Mouse (Mus musculus): ENCODE data around the gene Etv6. TPM values are rescaled to one million over a fixed set of nuclear protein-coding genes. Genes with fewer than 3 reads are reported as not detected.

Etv6 gene
- polyA plus RNA-seq, 1 experiment: 23.4 TPM

GRCm38 (mm10) chr6:134083428-134083827 is 47.9 kb downstream of the Etv6 start:
- TF ChIP-seq CTCF (IDR thresholded peaks at IDR 0.05; ENCODE audit: low read depth, low read length) (no peak), POLR2A (IDR thresholded peaks at IDR 0.05; ENCODE audit: borderline replicate concordance, low read depth, low read length) (no peak)
- H3K4me3 ChIP-seq (ENCODE audit: insufficient read depth, low read length): no peak overlapping the region
- H3K4me1 ChIP-seq (ENCODE audit: control insufficient read depth, insufficient read depth, low read length): peaks cover 16% of the 10 kb centered on the region
- no peak overlapping the region for H3K27ac ChIP-seq (ENCODE audit: insufficient read depth, low read depth, low read length)

DNA sequence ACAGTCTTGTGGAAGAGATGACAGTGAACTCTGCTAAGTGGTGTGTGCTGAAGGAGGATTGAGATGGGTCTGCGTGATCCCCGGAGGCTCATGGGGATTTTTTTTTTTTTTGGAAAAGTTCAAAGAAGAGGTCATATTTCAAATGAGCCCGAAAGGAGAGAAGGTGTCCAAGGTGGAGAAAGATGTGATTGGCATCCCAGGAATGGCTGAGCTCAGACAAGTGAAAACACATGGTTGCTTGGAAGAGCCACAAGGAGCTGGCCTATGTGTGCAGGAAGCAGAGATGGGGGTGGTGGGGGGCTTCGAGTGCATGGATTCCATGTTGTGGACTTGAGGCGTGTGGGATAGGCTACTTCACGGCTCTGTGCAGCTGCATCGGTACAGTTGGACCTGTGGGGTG is 50.9 kb downstream of the Etv6 start:
- H3K4me1 ChIP-seq (ENCODE audit: control insufficient read depth, insufficient read depth, low read length): 0 out of 2 replicates have a peak, but pooled peaks cover 6% of the 10 kb centered on the region
- no peak overlapping the region for H3K4me3 ChIP-seq (ENCODE audit: insufficient read depth, low read length)
- H3K27ac ChIP-seq (ENCODE audit: insufficient read depth, low read depth, low read length): no peak overlapping the region
- no peak for TF ChIP-seq POLR2A (IDR thresholded peaks at IDR 0.05; ENCODE audit: borderline replicate concordance, low read depth, low read length)

DNA sequence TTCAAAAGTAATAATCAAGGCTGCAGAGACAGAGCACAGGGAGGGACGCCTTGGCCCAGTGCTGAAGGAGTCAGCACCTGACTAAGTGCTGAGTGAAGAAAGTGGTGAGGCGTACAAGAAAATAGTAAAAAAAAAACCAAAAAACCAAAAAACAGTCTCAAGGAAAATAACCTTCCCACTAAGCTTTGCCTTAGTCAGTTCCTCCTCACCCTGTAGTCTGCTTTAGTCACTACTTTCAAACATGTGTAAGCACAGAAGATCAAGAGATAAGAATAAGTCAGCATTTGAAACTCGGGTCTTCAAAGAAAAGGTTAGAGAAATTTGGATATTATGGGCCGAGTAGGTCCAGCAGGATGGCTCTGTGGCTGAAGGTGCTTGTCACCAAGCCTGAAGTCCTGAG is 52.2 kb downstream of the Etv6 start:
- no peak overlapping the region for H3K27ac ChIP-seq (ENCODE audit: insufficient read depth, low read depth, low read length)
- no peak overlapping the region for H3K4me3 ChIP-seq (ENCODE audit: insufficient read depth, low read length)
- 0 out of 2 replicates have a peak, but pooled peaks cover 2% of the 10 kb centered on the region for H3K4me1 ChIP-seq (ENCODE audit: control insufficient read depth, insufficient read depth, low read length)
- TF ChIP-seq CTCF (IDR thresholded peaks at IDR 0.05; ENCODE audit: low read depth, low read length) (no peak), POLR2A (IDR thresholded peaks at IDR 0.05; ENCODE audit: borderline replicate concordance, low read depth, low read length) (no peak)

GRCm38 (mm10) chr6:134089671-134090377 is 54.3 kb downstream of the Etv6 start:
- no peak overlapping the region for H3K4me3 ChIP-seq (ENCODE audit: insufficient read depth, low read length)

GRCm38 (mm10) chr6:134090378-134090692 is 54.8 kb downstream of the Etv6 start:
- Histone ChIP-seq H3K27ac (ENCODE audit: insufficient read depth, low read depth, low read length) (no peak overlapping the region), H3K4me1 (ENCODE audit: control insufficient read depth, insufficient read depth, low read length) (peaks cover 19% of the 10 kb centered on the region), H3K4me3 (ENCODE audit: insufficient read depth, low read length) (no peak overlapping the region)
- TF ChIP-seq POLR2A (IDR thresholded peaks at IDR 0.05; ENCODE audit: borderline replicate concordance, low read depth, low read length) (no peak), CTCF (IDR thresholded peaks at IDR 0.05; ENCODE audit: low read depth, low read length) (no peak)

More at GRCm38 (mm10) chr6:134089671-134090377, 54.3 kb downstream of the Etv6 start:
- TF ChIP-seq CTCF (IDR thresholded peaks at IDR 0.05; ENCODE audit: low read depth, low read length): no peak
- TF ChIP-seq POLR2A (IDR thresholded peaks at IDR 0.05; ENCODE audit: borderline replicate concordance, low read depth, low read length): no peak
- Histone ChIP-seq H3K27ac (ENCODE audit: insufficient read depth, low read depth, low read length) (no peak overlapping the region), H3K4me1 (ENCODE audit: control insufficient read depth, insufficient read depth, low read length) (peaks cover 14% of the 10 kb centered on the region)

GRCm38 (mm10) chr6:134090875-134091274 is 55.4 kb downstream of the Etv6 start:
- Histone ChIP-seq H3K27ac (ENCODE audit: insufficient read depth, low read depth, low read length) (no peak overlapping the region), H3K4me1 (ENCODE audit: control insufficient read depth, insufficient read depth, low read length) (peaks cover 24% of the 10 kb centered on the region), H3K4me3 (ENCODE audit: insufficient read depth, low read length) (no peak overlapping the region)
- TF ChIP-seq POLR2A (IDR thresholded peaks at IDR 0.05; ENCODE audit: borderline replicate concordance, low read depth, low read length): no peak
- no peak for TF ChIP-seq CTCF (IDR thresholded peaks at IDR 0.05; ENCODE audit: low read depth, low read length)

DNA sequence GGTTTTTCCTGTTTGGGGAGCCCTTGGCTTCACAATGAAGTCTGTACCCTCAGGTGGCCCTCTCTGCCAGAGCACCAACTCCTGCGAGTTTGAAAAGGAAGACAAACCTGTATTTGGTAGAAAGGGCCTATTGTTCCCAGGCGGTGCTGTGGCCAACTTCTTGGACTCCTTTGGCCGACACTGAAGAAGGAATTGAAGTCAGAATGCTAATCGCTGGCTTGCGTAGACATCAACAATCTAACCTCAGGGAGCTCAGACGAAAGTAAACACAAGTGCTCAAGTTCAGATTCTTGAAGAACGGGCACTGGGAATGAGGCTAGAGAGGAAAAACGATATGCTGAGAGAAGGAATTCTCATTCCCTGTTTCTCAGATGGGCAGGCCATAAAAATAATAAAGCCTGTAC is 55.9 kb downstream of the Etv6 start:
- H3K4me1 ChIP-seq (ENCODE audit: control insufficient read depth, insufficient read depth, low read length): peaks cover 28% of the 10 kb centered on the region
- H3K27ac ChIP-seq (ENCODE audit: insufficient read depth, low read depth, low read length): no peak overlapping the region
- TF ChIP-seq CTCF (IDR thresholded peaks at IDR 0.05; ENCODE audit: low read depth, low read length) (no peak), POLR2A (IDR thresholded peaks at IDR 0.05; ENCODE audit: borderline replicate concordance, low read depth, low read length) (no peak)
- no peak overlapping the region for H3K4me3 ChIP-seq (ENCODE audit: insufficient read depth, low read length)

- peaks cover 30% of the 10 kb centered on the region for H3K4me1 ChIP-seq (ENCODE audit: control insufficient read depth, insufficient read depth, low read length)
- TF ChIP-seq POLR2A (IDR thresholded peaks at IDR 0.05; ENCODE audit: borderline replicate concordance, low read depth, low read length): no peak
- no peak for TF ChIP-seq CTCF (IDR thresholded peaks at IDR 0.05; ENCODE audit: low read depth, low read length)
- no peak overlapping the region for H3K27ac ChIP-seq (ENCODE audit: insufficient read depth, low read depth, low read length)
- H3K4me3 ChIP-seq (ENCODE audit: insufficient read depth, low read length): no peak overlapping the region
Observed at GRCm38 (mm10) chr6:134094066-134094465, 58.6 kb downstream of the Etv6 start.

- Histone ChIP-seq H3K4me3 (ENCODE audit: insufficient read depth, low read length) (no peak overlapping the region), H3K4me1 (ENCODE audit: control insufficient read depth, insufficient read depth, low read length) (peaks cover 30% of the 10 kb centered on the region), H3K27ac (ENCODE audit: insufficient read depth, low read depth, low read length) (no peak overlapping the region)
- TF ChIP-seq CTCF (IDR thresholded peaks at IDR 0.05; ENCODE audit: low read depth, low read length) (no peak), POLR2A (IDR thresholded peaks at IDR 0.05; ENCODE audit: borderline replicate concordance, low read depth, low read length) (no peak)
Observed at GRCm38 (mm10) chr6:134094620-134095019, 59.1 kb downstream of the Etv6 start.

DNA sequence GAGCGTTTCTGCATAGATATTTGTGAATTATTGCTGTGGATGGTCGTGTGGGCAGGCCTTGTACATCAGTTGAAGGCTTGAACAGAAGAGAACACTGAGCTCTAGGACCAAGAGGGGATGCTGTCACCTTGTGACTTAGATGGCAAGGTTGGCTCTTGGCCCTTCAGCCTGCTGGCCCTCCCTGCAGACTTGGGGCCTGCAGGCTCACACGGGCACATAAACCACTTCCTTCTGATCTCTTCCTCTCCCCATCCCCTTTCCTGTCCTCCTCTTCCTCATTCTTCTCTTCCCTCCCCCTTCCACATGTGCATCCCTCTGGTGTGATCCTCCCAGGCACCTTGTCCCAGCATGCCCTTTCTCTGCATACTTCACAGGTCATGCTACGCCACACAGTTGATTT is 60.1 kb downstream of the Etv6 start:
- TF ChIP-seq POLR2A (IDR thresholded peaks at IDR 0.05; ENCODE audit: borderline replicate concordance, low read depth, low read length) (no peak), CTCF (IDR thresholded peaks at IDR 0.05; ENCODE audit: low read depth, low read length) (no peak)
- H3K4me1 ChIP-seq (ENCODE audit: control insufficient read depth, insufficient read depth, low read length): peaks cover 30% of the 10 kb centered on the region

More for the DNA sequence above, 60.1 kb downstream of the Etv6 start:
- Histone ChIP-seq H3K27ac (ENCODE audit: insufficient read depth, low read depth, low read length) (no peak overlapping the region), H3K4me3 (ENCODE audit: insufficient read depth, low read length) (no peak overlapping the region)
